In the genomic region with DNA sequence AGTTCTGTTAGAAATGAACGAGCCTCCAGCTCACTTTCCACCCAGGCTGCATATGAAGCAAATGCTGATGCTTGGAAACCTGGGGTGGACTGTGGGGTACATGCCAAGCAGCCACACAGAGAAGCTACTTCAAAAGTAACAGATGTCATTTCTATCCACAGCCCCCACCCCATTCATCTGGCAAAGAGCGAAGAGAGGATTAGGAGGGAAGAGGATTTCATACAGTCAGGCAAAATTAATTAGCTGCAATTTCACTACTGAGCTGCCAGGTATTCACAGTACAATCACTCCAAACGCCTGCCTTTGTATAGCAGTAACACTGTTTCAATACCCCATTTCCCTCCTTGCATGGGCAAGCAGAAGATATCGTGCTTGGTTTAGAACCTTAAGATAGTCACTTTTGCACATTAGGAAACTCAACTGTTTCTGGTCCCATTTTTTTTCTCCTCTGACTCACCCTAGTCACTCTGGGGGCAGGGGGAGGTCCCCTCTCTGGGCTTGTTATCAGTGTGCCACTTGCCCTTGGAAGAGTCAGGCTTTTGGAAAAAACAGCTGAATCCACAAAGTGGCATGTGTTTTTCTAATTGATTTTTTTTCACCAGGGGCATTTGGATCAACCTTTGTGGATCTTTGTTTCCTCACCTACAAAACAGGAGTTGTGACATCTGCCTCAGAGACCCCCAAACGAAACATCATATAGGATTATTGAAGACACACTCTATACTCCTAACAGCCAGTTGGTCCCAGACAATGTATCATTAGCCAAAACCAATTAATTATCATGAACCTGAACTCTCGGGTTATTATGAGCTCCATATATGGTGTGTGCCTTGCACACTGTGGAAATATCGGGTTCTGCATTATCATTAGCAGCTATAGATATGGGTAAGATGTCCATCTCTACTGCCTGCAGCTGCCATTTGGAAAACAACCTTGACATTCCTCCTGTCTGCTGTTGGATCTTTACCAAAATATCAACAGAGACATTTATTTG, we compare ENCODE assay signal across 16 mouse cellular contexts.
DNase-seq lines count a peak whose midpoint lies in the region; ATAC-seq and TF ChIP-seq lines count a peak whose summit lies in the region.
"Had no signal": no experiment of that assay in that cellular context is flagged by ENCODE, and none has a peak within 500 bp of the region (broad histone marks: within the 10 kb centered on the region; RNA-seq: fewer than 3 reads in every experiment).

No protein-coding gene starts in this region.

- H3K27me3 ChIP-seq in forebrain, embryonic 11.5 days (ENCODE audit: control insufficient read depth, insufficient read depth, low read length): no peaks in the 10 kb centered on the region
- H3K27me3 ChIP-seq in forebrain, embryonic 10.5 days (ENCODE audit: poor library complexity, severe bottlenecking): no peaks in the 10 kb centered on the region
- H3K27me3 ChIP-seq in intestine, postnatal 0 days (replicated peaks; ENCODE audit: control insufficient read depth, insufficient read depth, low read length): no peaks in the 10 kb centered on the region
- H3K27me3 ChIP-seq: embryonic facial prominence, embryonic 15.5 days; limb, embryonic 15.5 days had no signal

- no peak overlapping the region for H3K27ac ChIP-seq in forebrain, embryonic 11.5 days (ENCODE audit: low read depth, low read length)
- H3K27ac ChIP-seq in forebrain, embryonic 10.5 days: no peak overlapping the region
- no peak overlapping the region for H3K27ac ChIP-seq in intestine, postnatal 0 days (ENCODE audit: low read depth, low read length)
- H3K27ac ChIP-seq: embryonic facial prominence, embryonic 15.5 days; limb, embryonic 15.5 days had no signal

- no peaks in the 10 kb centered on the region for H3K36me3 ChIP-seq in forebrain, embryonic 11.5 days (ENCODE audit: control insufficient read depth, insufficient read depth, low read length)
- no peaks in the 10 kb centered on the region for H3K36me3 ChIP-seq in forebrain, embryonic 10.5 days (replicated peaks)
- H3K36me3 ChIP-seq in intestine, postnatal 0 days (ENCODE audit: control insufficient read depth, insufficient read depth): no peaks in the 10 kb centered on the region
- H3K36me3 ChIP-seq: embryonic facial prominence, embryonic 15.5 days; G1E; limb, embryonic 15.5 days had no signal

- no peak overlapping the region for H3K9ac ChIP-seq in forebrain, embryonic 11.5 days (ENCODE audit: low read length)
- no peak overlapping the region for H3K9ac ChIP-seq in intestine, postnatal 0 days (ENCODE audit: low read depth, low read length)
- H3K9ac ChIP-seq: embryonic facial prominence, embryonic 15.5 days; limb, embryonic 15.5 days; lung, embryonic 14.5 days had no signal

- ATAC-seq in forebrain, embryonic 11.5 days (replicated peaks; ENCODE audit: low FRiP score): peak; percentile 72
- no peak for ATAC-seq in intestine, postnatal 0 days

- 51% methylated on average over 7 of the region's 7 CpGs for WGBS in forebrain, embryonic 11.5 days
- 62% methylated on average over 7 of the region's 7 CpGs for WGBS in forebrain, embryonic 10.5 days
- 71% methylated on average over 7 of the region's 7 CpGs for WGBS in intestine, postnatal 0 days

- no peak for TF ChIP-seq CTCF in brain, embryonic 14.5 days (IDR thresholded peaks at IDR 0.05; ENCODE audit: borderline replicate concordance, extremely low read depth, insufficient read depth, insufficient read length)
- no peak for TF ChIP-seq CTCF in intestine, postnatal 0 days (IDR thresholded peaks at IDR 0.05; ENCODE audit: low read depth)

- H3K4me2 ChIP-seq in forebrain, embryonic 11.5 days (ENCODE audit: low read depth, low read length, severe bottlenecking): no peak overlapping the region
- H3K4me2 ChIP-seq in intestine, postnatal 0 days (replicated peaks; ENCODE audit: low read depth): no peak overlapping the region
- H3K4me2 ChIP-seq: embryonic facial prominence, embryonic 15.5 days; limb, embryonic 15.5 days; lung, embryonic 14.5 days had no signal

- no peak for DNase-seq in forebrain, embryonic 11.5 days (ENCODE audit: low spot score)
- DNase-seq in forebrain, embryonic 10.5 days (ENCODE audit: extremely low spot score, low spot score): no peak
- peak; percentile 49 for DNase-seq in R1 (ENCODE audit: low read depth, low spot score)
- peak; percentile 90 for DNase-seq in brain, embryonic 14.5 days (ENCODE audit: low read depth)
- peak; percentile 30 to 76 for DNase-seq in layer of hippocampus, postnatal 14 days (ENCODE audit: low spot score in 2 of 2)
- DNase-seq in embryo, embryonic 10.5 days (ENCODE audit: low spot score): no peak
- DNase-seq in spleen, postnatal 10 days (ENCODE audit: low spot score in 2 of 2): no peak
- DNase-seq: heart, postnatal 36 days; kidney, adult 2 months; lung, embryonic 14.5 days; right cerebral cortex, adult 18-20 months; thymus, adult 2 months had no signal

- no peaks in the 10 kb centered on the region for H3K4me1 ChIP-seq in forebrain, embryonic 11.5 days (replicated peaks; ENCODE audit: control insufficient read depth, insufficient read depth, low read length)
- H3K4me1 ChIP-seq in forebrain, embryonic 10.5 days: peaks cover 12% of the 10 kb centered on the region
- H3K4me1 ChIP-seq in intestine, postnatal 0 days (replicated peaks; ENCODE audit: control insufficient read depth, insufficient read depth, low read length): no peaks in the 10 kb centered on the region
- H3K4me1 ChIP-seq: embryonic facial prominence, embryonic 15.5 days; limb, embryonic 15.5 days had no signal

- H3K4me3 ChIP-seq in forebrain, embryonic 11.5 days (ENCODE audit: low read depth, low read length): no peak overlapping the region
- no peak overlapping the region for H3K4me3 ChIP-seq in forebrain, embryonic 10.5 days
- no peak overlapping the region for H3K4me3 ChIP-seq in intestine, postnatal 0 days (ENCODE audit: low read depth, low read length)
- H3K4me3 ChIP-seq: embryonic facial prominence, embryonic 15.5 days; limb, embryonic 15.5 days had no signal

- TF ChIP-seq POLR2A in brain, embryonic 14.5 days (IDR thresholded peaks at IDR 0.05; ENCODE audit: borderline replicate concordance, extremely low read depth, insufficient read depth, insufficient read length, poor library complexity, severe bottlenecking): no peak

- H3K9me3 ChIP-seq in forebrain, embryonic 11.5 days (ENCODE audit: control insufficient read depth, low read length): no peaks in the 10 kb centered on the region
- H3K9me3 ChIP-seq in forebrain, embryonic 10.5 days: 0 out of 2 replicates have a peak, but pooled peaks cover 3% of the 10 kb centered on the region
- H3K9me3 ChIP-seq in intestine, postnatal 0 days (ENCODE audit: control insufficient read depth): no peaks in the 10 kb centered on the region
- H3K9me3 ChIP-seq: embryonic facial prominence, embryonic 15.5 days; G1E; limb, embryonic 15.5 days had no signal

Comparison
In these comparisons a context has a peak if more than half of its experiments do, and no peak if none do; other contexts are left out.
1. DNase-seq: peak in R1 (single experiment), brain, embryonic 14.5 days (single experiment) and layer of hippocampus, postnatal 14 days (2 of 2); none in forebrain, embryonic 11.5 days (single experiment), forebrain, embryonic 10.5 days (single experiment), embryo, embryonic 10.5 days (single experiment) and spleen, postnatal 10 days (0 of 2).